Mouse (Mus musculus) heart, postnatal 10 days (tissue): ENCODE data around the gene Gm7694. TPM values are rescaled to one million over a fixed set of nuclear protein-coding genes. Genes with fewer than 3 reads are reported as not detected.

ENCODE experiments used
- DNase-seq, 2 experiments: peaks; one replicate each; pipeline ENCODE4 v3.0.0; 2021
- intact Hi-C: fragments of 180-260 bp; cut with DNase I; formaldehyde crosslinking; loops from one replicate; pipeline ENCODE4 v1.15.1; 2025
- total RNA-seq, 2 experiments: library from RNA; stranded (reverse); gene quantifications; 2 replicates each; pipeline ENCODE4 v1.2.3; 2021

The Gm7694 gene
- total RNA-seq, 2 experiments from 2014 or later, result 7.5 to 8.8 TPM

- peak; percentile 65 to 77 for DNase-seq
- intact Hi-C loops, result loop anchor here (5.0 kb wide), 3 partner anchors 300 to 550 kb away; no protein-coding TSS in a partner anchor
These were observed 13.7 kb downstream of the Gm7694 start for GRCm38 (mm10) chr1:170292239-170292951.

- no peak for DNase-seq
- intact Hi-C loops, result no loop called here
These were observed 23.6 kb downstream of the Gm7694 start for GRCm38 (mm10) chr1:170282415-170283129.

- intact Hi-C loops, result no loop called here
- DNase-seq, result no peak
These were observed 29.1 kb downstream of the Gm7694 start, which contains the start of gene Sh2d1b1 for GRCm38 (mm10) chr1:170277016-170277415. Sh2d1b1 (plus strand) TSS chr1:170277320.

- DNase-seq, result no peak
- intact Hi-C loops, result no loop called here
These were observed 32.9 kb downstream of the Gm7694 start for GRCm38 (mm10) chr1:170273252-170273651.

GRCm38 (mm10) chr1:170270696-170271095 lies 35.4 kb downstream of the Gm7694 start:
- intact Hi-C loops, result no loop called here
- no peak for DNase-seq

GRCm38 (mm10) chr1:170270281-170270680 lies 35.9 kb downstream of the Gm7694 start:
- intact Hi-C loops, result no loop called here
- DNase-seq, result no peak

- intact Hi-C loops, result no loop called here
These were observed 50.6 kb downstream of the Gm7694 start for GRCm38 (mm10) chr1:170255560-170255910.

GRCm38 (mm10) chr1:170254893-170255559 lies 51.1 kb downstream of the Gm7694 start:
- intact Hi-C loops, result no loop called here
- no peak for DNase-seq

More at GRCm38 (mm10) chr1:170255560-170255910, 50.6 kb downstream of the Gm7694 start:
- peak; percentile 89 to 92 for DNase-seq

Other genes with a start within 250 kb of the Gm7694 start
- gene Ddr2, start 195.6 kb downstream of the Gm7694 start, total RNA-seq, result 10 to 100 TPM; 27.8 to 30.5 TPM
- gene Uap1, start 131.4 kb downstream of the Gm7694 start, total RNA-seq, result 10 to 100 TPM; 47.0 to 48.0 TPM
- 10 to 100 TPM; 21.2 to 22.2 TPM for gene Uhmk1, start 90.9 kb downstream of the Gm7694 start, total RNA-seq
- gene Sh2d1b2, start 73.6 kb downstream of the Gm7694 start, total RNA-seq, result not detected
- gene Sh2d1b1, start 29.0 kb downstream of the Gm7694 start, total RNA-seq, result under 1 TPM; 0.10 to 0.12 TPM
- gene Spata46, start 2.5 kb upstream of the Gm7694 start, total RNA-seq, result not detected